Mouse (Mus musculus): Measurements from ENCODE around the gene Fyb2.
"Not testable (repeated sequence)": the region's sequence is repeated elsewhere in the genome, so short reads cannot be mapped to it uniquely, and the experiment has no call there.

The Fyb2 gene

GRCm38 (mm10) chr4:104941895-104942294 lies 28.6 kb downstream of the Fyb2 start:
- no peak for DNase-seq (ENCODE audit: low spot score)

- DNase-seq (ENCODE audit: low spot score) = no peak
Measured at GRCm38 (mm10) chr4:104944482-104944881, 31.2 kb downstream of the Fyb2 start.

DNA sequence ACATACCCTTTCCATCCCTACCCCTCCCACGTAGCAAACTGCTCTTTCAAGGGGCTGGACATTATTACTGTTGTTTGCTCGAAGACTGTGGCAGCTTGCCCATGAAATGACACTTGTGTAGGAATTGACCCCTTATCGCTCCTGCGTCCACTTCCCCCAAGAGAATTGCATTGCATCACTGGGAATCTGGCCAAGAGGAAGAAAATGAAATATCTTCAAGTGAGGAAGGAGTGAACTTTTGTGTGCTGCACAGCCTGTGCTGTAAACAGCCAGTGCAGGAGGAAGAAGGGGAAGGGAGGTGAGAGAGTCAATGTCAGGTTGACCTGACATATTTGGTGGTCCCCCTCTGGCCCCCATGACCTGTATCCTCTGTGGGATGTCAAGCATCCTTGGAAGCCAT lies 35.6 kb downstream of the Fyb2 start:
- peak; percentile 22 for DNase-seq (ENCODE audit: low spot score)

- no peak for DNase-seq (ENCODE audit: low spot score)
Measured at GRCm38 (mm10) chr4:104949304-104949703, 36.0 kb downstream of the Fyb2 start.

- DNase-seq (ENCODE audit: low spot score) = no peak
Measured at GRCm38 (mm10) chr4:104951280-104951878, 38.1 kb downstream of the Fyb2 start.

GRCm38 (mm10) chr4:104956691-104957090 lies 43.4 kb downstream of the Fyb2 start:
- no peak for DNase-seq (ENCODE audit: low spot score)

GRCm38 (mm10) chr4:104961431-104961830 lies 48.2 kb downstream of the Fyb2 start:
- no peak for DNase-seq (ENCODE audit: low spot score)

DNA sequence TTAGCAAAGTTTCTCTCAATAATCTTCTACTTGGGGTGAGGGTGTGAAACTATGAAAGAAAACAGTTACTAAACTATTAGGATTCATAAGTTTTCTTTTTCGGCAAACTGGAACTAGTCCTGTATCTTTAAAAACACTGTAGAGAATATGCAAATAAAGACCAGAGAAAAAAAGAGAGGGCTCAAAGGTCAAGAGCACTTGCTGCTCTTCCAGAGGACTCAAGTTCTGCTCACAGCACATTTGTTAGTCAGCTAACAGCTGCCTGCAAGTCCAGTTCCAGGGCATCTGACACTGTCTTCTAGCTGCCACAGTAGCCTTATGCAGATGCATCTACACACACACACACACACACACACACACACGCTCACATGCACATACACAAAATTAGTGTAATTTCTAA lies 59.4 kb downstream of the Fyb2 start:
- DNase-seq (ENCODE audit: low spot score) = no peak

DNA sequence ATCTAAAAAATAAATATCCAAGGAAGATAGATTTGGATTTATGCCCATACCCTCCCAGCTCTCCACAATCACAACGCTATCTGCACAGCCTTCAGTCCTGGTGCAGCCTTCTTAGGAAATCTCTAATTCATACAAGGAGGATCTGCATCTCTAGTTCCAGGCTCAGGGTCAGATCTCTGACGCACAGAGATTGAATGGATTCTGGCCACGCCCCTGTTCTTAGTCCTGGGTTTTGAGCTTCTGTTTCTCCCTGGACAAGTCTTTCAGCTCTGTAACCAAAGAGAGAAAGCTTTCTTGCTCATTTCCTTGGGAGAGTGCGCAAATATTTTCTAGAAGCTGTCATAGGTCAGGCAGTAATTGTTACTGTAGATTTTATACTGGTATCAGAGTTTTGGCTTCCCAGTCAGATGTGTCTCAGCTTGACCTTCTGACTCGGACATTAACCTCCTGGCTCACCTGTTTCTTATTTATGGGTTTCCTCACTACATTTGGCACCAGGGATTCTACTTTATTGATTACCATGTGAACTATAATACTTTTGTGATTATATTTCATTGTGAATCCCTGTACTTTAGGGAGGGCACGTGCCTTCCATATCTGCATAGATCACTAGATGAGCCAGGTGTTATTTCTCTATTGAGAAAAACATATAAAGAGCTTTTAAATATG lies 62.0 kb downstream of the Fyb2 start:
- no peak for DNase-seq (ENCODE audit: low spot score)

GRCm38 (mm10) chr4:104985960-104986632 lies 72.8 kb downstream of the Fyb2 start:
- no peak for DNase-seq (ENCODE audit: low spot score)

GRCm38 (mm10) chr4:104987631-104988030 lies 74.4 kb downstream of the Fyb2 start:
- no peak for DNase-seq (ENCODE audit: low spot score)

DNA sequence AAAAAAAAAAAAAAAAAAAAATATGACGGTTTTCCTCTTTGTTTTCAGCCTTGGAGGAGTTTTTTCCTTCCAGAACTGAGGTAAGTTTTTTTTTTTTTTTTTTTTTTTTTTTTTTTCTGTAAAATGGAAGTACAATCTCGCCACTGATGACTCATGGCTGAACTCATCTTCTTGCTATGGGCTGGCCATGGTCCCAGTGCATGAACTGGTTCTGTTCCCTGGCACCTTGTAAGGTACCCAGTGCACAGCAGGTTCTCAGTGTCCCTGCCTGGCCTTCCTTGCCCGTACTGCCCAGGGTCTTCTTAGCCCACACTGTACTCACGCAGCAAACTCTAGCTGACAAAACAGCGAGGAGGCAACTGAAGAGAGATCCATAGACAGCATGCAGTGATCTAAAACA lies 74.8 kb downstream of the Fyb2 start:
- DNase-seq (ENCODE audit: low spot score) = no peak

GRCm38 (mm10) chr4:104988709-104989108 lies 75.5 kb downstream of the Fyb2 start:
- DNase-seq (ENCODE audit: low spot score) = no peak

DNA sequence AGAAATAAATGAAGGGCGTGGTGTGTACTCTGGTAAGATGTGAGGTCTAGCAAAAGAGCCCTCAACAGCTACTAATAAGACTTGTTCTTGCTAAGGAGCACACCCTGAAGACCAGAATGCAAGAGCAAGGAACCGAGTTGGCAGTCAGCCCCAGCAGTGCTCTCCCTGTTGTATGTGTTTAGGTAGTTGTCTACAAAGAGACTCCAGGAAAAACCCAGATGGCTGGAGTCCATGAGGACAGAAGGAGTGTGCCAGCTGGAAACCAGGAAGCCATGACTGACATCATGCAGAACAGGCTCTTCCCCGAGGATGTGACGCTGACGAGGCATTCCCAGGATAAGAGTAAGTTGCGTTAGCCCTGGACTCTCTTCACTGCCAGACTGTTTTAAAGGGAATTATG lies 76.8 kb downstream of the Fyb2 start:
- DNase-seq (ENCODE audit: low spot score) = no peak

DNA sequence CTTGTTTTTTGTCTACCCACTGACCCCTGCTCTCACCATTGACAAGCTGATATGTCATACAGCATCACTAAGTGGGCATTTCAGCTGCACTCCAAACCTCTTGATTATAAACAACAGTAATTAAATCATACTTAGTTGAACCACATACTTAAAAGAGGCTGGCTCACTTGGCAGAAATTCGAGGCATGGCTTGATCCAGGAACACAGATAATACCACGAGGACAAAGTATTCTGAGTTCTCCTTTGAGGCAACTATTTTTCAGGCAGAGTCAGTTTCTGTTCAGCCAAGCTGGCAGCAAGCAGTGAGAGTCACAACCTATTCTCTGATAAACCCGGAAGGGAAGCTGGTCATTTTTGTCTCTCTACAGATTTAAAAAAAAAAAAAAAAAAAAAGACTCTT lies 77.4 kb downstream of the Fyb2 start:
- no peak for DNase-seq (ENCODE audit: low spot score)

DNA sequence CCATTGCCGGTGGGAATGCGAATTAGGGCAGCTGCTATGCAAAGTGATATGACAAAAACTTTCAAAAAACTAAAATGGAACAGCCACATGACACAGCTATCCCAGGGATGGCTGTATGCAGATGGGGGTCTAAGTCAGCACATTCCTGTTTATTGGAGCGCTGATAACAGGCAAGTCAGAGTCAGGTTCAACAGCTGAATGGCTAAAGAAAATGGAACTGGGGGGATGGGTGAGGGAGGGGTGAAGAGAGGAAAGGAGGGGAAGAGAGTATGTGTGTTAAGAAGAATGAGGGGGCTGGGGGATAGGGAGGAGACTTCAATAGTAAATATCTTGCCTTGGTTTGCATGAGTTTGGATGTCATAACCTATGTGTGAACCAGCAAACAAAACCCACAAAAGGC lies 79.0 kb downstream of the Fyb2 start:
- no peak for DNase-seq (ENCODE audit: low spot score)

GRCm38 (mm10) chr4:104993140-104993874 lies 80.1 kb downstream of the Fyb2 start:
- DNase-seq (ENCODE audit: low spot score) = no peak

- DNase-seq (ENCODE audit: low spot score) = no peak
Measured at GRCm38 (mm10) chr4:104999702-105000101, 86.4 kb downstream of the Fyb2 start.

DNA sequence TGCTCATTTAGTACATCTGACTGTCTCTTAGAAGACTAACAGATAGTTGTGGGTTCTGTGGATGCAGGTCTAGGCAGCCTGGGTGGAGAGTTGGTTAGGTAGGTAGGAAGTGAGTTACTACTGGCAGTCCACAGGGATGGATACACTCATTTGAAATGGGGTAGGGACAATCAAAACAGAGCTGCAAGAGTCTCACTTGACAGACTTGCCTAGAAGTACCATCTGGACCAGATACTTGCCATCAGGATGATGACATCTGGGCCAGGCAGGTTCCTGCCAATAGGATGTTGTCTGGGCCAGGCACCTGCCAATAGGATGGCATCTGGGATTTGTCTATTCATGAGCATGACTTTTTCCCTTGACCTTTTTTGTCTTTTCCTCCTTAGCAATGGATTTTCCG lies 88.5 kb downstream of the Fyb2 start:
- no peak for DNase-seq (ENCODE audit: low spot score)

DNA sequence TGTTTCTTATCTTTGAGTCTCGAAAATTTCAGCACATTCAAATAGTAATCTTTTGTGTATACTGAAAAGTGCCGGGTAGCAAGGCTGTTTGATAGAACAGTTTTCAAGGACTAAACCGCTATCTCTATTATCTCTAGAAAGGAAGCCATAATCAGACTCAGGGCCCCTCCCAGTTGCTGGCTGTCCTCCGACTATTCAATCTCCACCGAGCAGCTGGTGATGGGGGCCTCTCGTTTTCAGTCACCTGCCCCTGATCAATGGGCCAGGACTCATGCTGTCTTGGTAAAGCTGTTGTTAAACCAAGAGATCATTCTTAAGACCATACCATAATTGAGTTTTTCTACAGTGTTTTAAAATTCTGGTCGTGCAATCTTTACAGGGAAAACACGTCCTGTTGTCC lies 90.9 kb downstream of the Fyb2 start:
- DNase-seq (ENCODE audit: low spot score) = peak; percentile 37

GRCm38 (mm10) chr4:105004649-105005048 lies 91.4 kb downstream of the Fyb2 start:
- not testable (repeated sequence) for DNase-seq (ENCODE audit: low spot score)

- no peak for DNase-seq (ENCODE audit: low spot score)
Measured at GRCm38 (mm10) chr4:105007360-105008018, 94.2 kb downstream of the Fyb2 start.

Data from ovary, adult 18-20 months (tissue).